Mouse (Mus musculus): ENCODE measurements around the gene Rps12-ps3. TPM values are rescaled to one million over a fixed set of nuclear protein-coding genes. Genes with fewer than 3 reads are reported as not detected.

Rps12-ps3 gene
- polyA plus RNA-seq, 1 experiment from 2014 or later = 13.8 TPM

Other genes with a start within 250 kb of the Rps12-ps3 start
- 1.9 and 2.0 TPM in 2 replicates for gene Shtn1, start 246.2 kb upstream of the Rps12-ps3 start, polyA plus RNA-seq (2015; fragmentation: Nextera tagmentation; extraction: Ambion mirVana)
- 0.14 TPM in 1 of 2 replicates, not detected in the other for gene Vax1, start 152.2 kb upstream of the Rps12-ps3 start, polyA plus RNA-seq (2015; fragmentation: Nextera tagmentation; extraction: Ambion mirVana)
- 0.04 TPM in 1 of 2 replicates, not detected in the other for gene Kcnk18, start 103.1 kb upstream of the Rps12-ps3 start, polyA plus RNA-seq (2015; fragmentation: Nextera tagmentation; extraction: Ambion mirVana)
- gene Slc18a2, start 61.4 kb upstream of the Rps12-ps3 start, polyA plus RNA-seq (2015; fragmentation: Nextera tagmentation; extraction: Ambion mirVana) = 8.5 and 9.1 TPM in 2 replicates
- gene Pdzd8, start 23.5 kb downstream of the Rps12-ps3 start, polyA plus RNA-seq (2015; fragmentation: Nextera tagmentation; extraction: Ambion mirVana) = 11.4 and 11.8 TPM in 2 replicates
- 18.7 and 18.9 TPM in 2 replicates for gene Emx2, start 136.1 kb downstream of the Rps12-ps3 start, polyA plus RNA-seq (2015; fragmentation: Nextera tagmentation; extraction: Ambion mirVana)

Measured in limb, embryonic 13.5 days (tissue).